Mouse (Mus musculus): ENCODE results near the gene Tma16. TPM values are rescaled to one million over a fixed set of nuclear protein-coding genes. Genes with fewer than 3 reads are reported as not detected.

Tma16 gene
- polyA plus RNA-seq, 1 experiment, result 39.1 TPM

- no peaks in the 10 kb centered on the region for H3K27me3 ChIP-seq (ENCODE audit: control insufficient read depth, insufficient read depth, low read length, poor library complexity, severe bottlenecking)
- no peak overlapping the region for H3K4me3 ChIP-seq (ENCODE audit: low read depth, low read length)
- H3K9me3 ChIP-seq (replicated peaks; ENCODE audit: control insufficient read depth, insufficient read depth, low read length, poor library complexity, severe bottlenecking), result no peaks in the 10 kb centered on the region; the same call in 1 of the 2 replicates
- H3K9ac ChIP-seq (ENCODE audit: low read depth, poor library complexity, severe bottlenecking), result no peak overlapping the region
- H3K27ac ChIP-seq (ENCODE audit: insufficient read depth, low read length), result no peak overlapping the region
- TF ChIP-seq EP300 (IDR thresholded peaks at IDR 0.05; ENCODE audit: insufficient read depth, low read depth, low read length) (no peak), CTCF (IDR thresholded peaks at IDR 0.05; ENCODE audit: low read depth, low read length) (no peak), POLR2A (IDR thresholded peaks at IDR 0.05; ENCODE audit: insufficient read depth, low read length) (no peak)
- no peaks in the 10 kb centered on the region for H3K4me1 ChIP-seq (ENCODE audit: control insufficient read depth, insufficient read depth, low read length)
- H3K36me3 ChIP-seq (ENCODE audit: control insufficient read depth, insufficient read depth, low read length, poor library complexity, severe bottlenecking), result no peaks in the 10 kb centered on the region
These were observed 47.9 kb downstream of the Tma16 start for GRCm38 (mm10) chr8:66438468-66438867.

- Histone ChIP-seq H3K9ac (ENCODE audit: low read depth, poor library complexity, severe bottlenecking) (no peak overlapping the region), H3K9me3 (replicated peaks; ENCODE audit: control insufficient read depth, insufficient read depth, low read length, poor library complexity, severe bottlenecking) (no peaks in the 10 kb centered on the region; the same call in 1 of the 2 replicates), H3K27me3 (ENCODE audit: control insufficient read depth, insufficient read depth, low read length, poor library complexity, severe bottlenecking) (no peaks in the 10 kb centered on the region), H3K27ac (ENCODE audit: insufficient read depth, low read length) (no peak overlapping the region), H3K36me3 (ENCODE audit: control insufficient read depth, insufficient read depth, low read length, poor library complexity, severe bottlenecking) (no peaks in the 10 kb centered on the region), H3K4me3 (ENCODE audit: low read depth, low read length) (no peak overlapping the region), H3K4me1 (ENCODE audit: control insufficient read depth, insufficient read depth, low read length) (no peaks in the 10 kb centered on the region)
- TF ChIP-seq POLR2A (IDR thresholded peaks at IDR 0.05; ENCODE audit: insufficient read depth, low read length), result no peak
- TF ChIP-seq EP300 (IDR thresholded peaks at IDR 0.05; ENCODE audit: insufficient read depth, low read depth, low read length), result no peak
- no peak for TF ChIP-seq CTCF (IDR thresholded peaks at IDR 0.05; ENCODE audit: low read depth, low read length)
These were observed 48.4 kb downstream of the Tma16 start for GRCm38 (mm10) chr8:66437929-66438328.

- no peaks in the 10 kb centered on the region for H3K27me3 ChIP-seq (ENCODE audit: control insufficient read depth, insufficient read depth, low read length, poor library complexity, severe bottlenecking)
- H3K4me1 ChIP-seq (ENCODE audit: control insufficient read depth, insufficient read depth, low read length), result no peaks in the 10 kb centered on the region
- H3K9me3 ChIP-seq (replicated peaks; ENCODE audit: control insufficient read depth, insufficient read depth, low read length, poor library complexity, severe bottlenecking), result no peaks in the 10 kb centered on the region; the same call in 1 of the 2 replicates
- no peak overlapping the region for H3K4me3 ChIP-seq (ENCODE audit: low read depth, low read length)
- no peaks in the 10 kb centered on the region for H3K36me3 ChIP-seq (ENCODE audit: control insufficient read depth, insufficient read depth, low read length, poor library complexity, severe bottlenecking)
- H3K27ac ChIP-seq (ENCODE audit: insufficient read depth, low read length), result no peak overlapping the region
- no peak overlapping the region for H3K9ac ChIP-seq (ENCODE audit: low read depth, poor library complexity, severe bottlenecking)
- TF ChIP-seq EP300 (IDR thresholded peaks at IDR 0.05; ENCODE audit: insufficient read depth, low read depth, low read length) (no peak), POLR2A (IDR thresholded peaks at IDR 0.05; ENCODE audit: insufficient read depth, low read length) (no peak), CTCF (IDR thresholded peaks at IDR 0.05; ENCODE audit: low read depth, low read length) (no peak)
These were observed 49.5 kb downstream of the Tma16 start for GRCm38 (mm10) chr8:66436804-66437203.

GRCm38 (mm10) chr8:66433577-66433976 is 52.8 kb downstream of the Tma16 start:
- Histone ChIP-seq H3K4me3 (ENCODE audit: low read depth, low read length) (no peak overlapping the region), H3K9ac (ENCODE audit: low read depth, poor library complexity, severe bottlenecking) (no peak overlapping the region), H3K9me3 (replicated peaks; ENCODE audit: control insufficient read depth, insufficient read depth, low read length, poor library complexity, severe bottlenecking) (no peaks in the 10 kb centered on the region; the same call in 1 of the 2 replicates), H3K4me1 (ENCODE audit: control insufficient read depth, insufficient read depth, low read length) (no peaks in the 10 kb centered on the region), H3K27ac (ENCODE audit: insufficient read depth, low read length) (no peak overlapping the region), H3K36me3 (ENCODE audit: control insufficient read depth, insufficient read depth, low read length, poor library complexity, severe bottlenecking) (no peaks in the 10 kb centered on the region), H3K27me3 (ENCODE audit: control insufficient read depth, insufficient read depth, low read length, poor library complexity, severe bottlenecking) (no peaks in the 10 kb centered on the region)
- TF ChIP-seq EP300 (IDR thresholded peaks at IDR 0.05; ENCODE audit: insufficient read depth, low read depth, low read length) (no peak), POLR2A (IDR thresholded peaks at IDR 0.05; ENCODE audit: insufficient read depth, low read length) (no peak), CTCF (IDR thresholded peaks at IDR 0.05; ENCODE audit: low read depth, low read length) (no peak)

- TF ChIP-seq EP300 (IDR thresholded peaks at IDR 0.05; ENCODE audit: insufficient read depth, low read depth, low read length), result no peak
- TF ChIP-seq CTCF (IDR thresholded peaks at IDR 0.05; ENCODE audit: low read depth, low read length), result no peak
- TF ChIP-seq POLR2A (IDR thresholded peaks at IDR 0.05; ENCODE audit: insufficient read depth, low read length), result no peak
- H3K27ac ChIP-seq (ENCODE audit: insufficient read depth, low read length), result no peak overlapping the region
- H3K36me3 ChIP-seq (ENCODE audit: control insufficient read depth, insufficient read depth, low read length, poor library complexity, severe bottlenecking), result no peaks in the 10 kb centered on the region
- H3K4me3 ChIP-seq (ENCODE audit: low read depth, low read length), result no peak overlapping the region
- H3K27me3 ChIP-seq (ENCODE audit: control insufficient read depth, insufficient read depth, low read length, poor library complexity, severe bottlenecking), result no peaks in the 10 kb centered on the region
- no peak overlapping the region for H3K9ac ChIP-seq (ENCODE audit: low read depth, poor library complexity, severe bottlenecking)
- no peaks in the 10 kb centered on the region; the same call in 1 of the 2 replicates for H3K9me3 ChIP-seq (replicated peaks; ENCODE audit: control insufficient read depth, insufficient read depth, low read length, poor library complexity, severe bottlenecking)
- H3K4me1 ChIP-seq (ENCODE audit: control insufficient read depth, insufficient read depth, low read length), result no peaks in the 10 kb centered on the region
These were observed 55.7 kb downstream of the Tma16 start for GRCm38 (mm10) chr8:66430639-66431038.

Other genes with a start within 250 kb of the Tma16 start
- 0.12 and 0.21 TPM in 2 replicates for gene Tktl2, start 25.2 kb upstream of the Tma16 start, polyA plus RNA-seq (2011; ENCODE audit: insufficient read depth, insufficient read length, low read depth, missing spikeins)
- not detected in 2 replicates for gene Npy5r, start 201.6 kb upstream of the Tma16 start, polyA plus RNA-seq (2011; ENCODE audit: insufficient read depth, insufficient read length, low read depth, missing spikeins)
- not detected in 2 replicates for gene Npy1r, start 210.7 kb upstream of the Tma16 start, polyA plus RNA-seq (2011; ENCODE audit: insufficient read depth, insufficient read length, low read depth, missing spikeins)

Data from ES-Bruce4 (cell line).